Mouse (Mus musculus): ENCODE data around the gene Numb. TPM values are rescaled to one million over a fixed set of nuclear protein-coding genes. Genes with fewer than 3 reads are reported as not detected.

Gene Numb
- total RNA-seq, 4 experiments from 2014 or later = 57.3 to 67.8 (median 60.5) TPM

Other genes starting within 250 kb of the Numb start
- 10 to 100 TPM; 57.0 to 65.7 (median 63.1) TPM for gene Psen1, start 233.8 kb downstream of the Numb start, total RNA-seq (2022)
- 10 to 100 TPM in 3 of 4 experiments, 1 to 10 TPM in 1; 9.8 to 14.9 (median 13.4) TPM for gene Papln, start 158.3 kb downstream of the Numb start, total RNA-seq (2022)
- gene Riox1, start 28.7 kb upstream of the Numb start, total RNA-seq (2022) = 10 to 100 TPM; 15.6 to 19.2 (median 16.2) TPM
- gene Heatr4, start 62.9 kb upstream of the Numb start, total RNA-seq (2022) = not detected
- 1 to 10 TPM; 8.1 to 9.4 (median 8.8) TPM for gene Acot2, start 65.9 kb upstream of the Numb start, total RNA-seq (2022)
- 10 to 100 TPM; 13.7 to 20.6 (median 17.5) TPM for gene Acot1, start 87.6 kb upstream of the Numb start, total RNA-seq (2022)
- 1 to 10 TPM; 2.1 to 2.9 (median 2.3) TPM for gene Acot4, start 116.4 kb upstream of the Numb start, total RNA-seq (2022)
- gene Gm49366, start 117.0 kb upstream of the Numb start, total RNA-seq (2022) = 1 to 10 TPM in 1 of 4 experiments, not detected in 3; 1.3 TPM
- 1 to 10 TPM; 2.0 to 3.2 (median 2.5) TPM for gene Acot3, start 130.2 kb upstream of the Numb start, total RNA-seq (2022)
- 1 to 10 TPM; 2.4 to 3.7 (median 3.5) TPM for gene Acot5, start 147.4 kb upstream of the Numb start, total RNA-seq (2022)
- gene Acot6, start 178.7 kb upstream of the Numb start, total RNA-seq (2022) = 1 to 10 TPM; 4.1 to 4.9 (median 4.1) TPM
- 10 to 100 TPM; 72.6 to 93.3 (median 83.6) TPM for gene Dnal1, start 192.4 kb upstream of the Numb start, total RNA-seq (2022)
- gene Pnma1, start 226.6 kb upstream of the Numb start, total RNA-seq (2022) = 1 to 10 TPM; 5.1 to 6.3 (median 5.8) TPM